Mouse (Mus musculus): ENCODE results near the gene Dnmt1.

Dnmt1 gene

GRCm38 (mm10) chr9:20959430-20959938 is at the start of gene Dnmt1:
Gene Dnmt1 (minus strand): TSS chr9:20959888.
- DNase-seq (ENCODE audit: low spot score in 2 of 2) = no peak

GRCm38 (mm10) chr9:21008007-21008406 is 48.3 kb upstream of the Dnmt1 start:
- no peak for DNase-seq (ENCODE audit: low spot score in 2 of 2)

GRCm38 (mm10) chr9:21007313-21007952 is 47.7 kb upstream of the Dnmt1 start:
- no peak for DNase-seq (ENCODE audit: low spot score in 2 of 2)

GRCm38 (mm10) chr9:21002627-21003551 is 43.2 kb upstream of the Dnmt1 start, which contains the start of gene Mrpl4:
Gene Mrpl4 (plus strand): TSS chr9:21002738.
- peak; percentile 89 to 94 for DNase-seq (ENCODE audit: low spot score in 2 of 2)

GRCm38 (mm10) chr9:21002270-21002626 is 42.6 kb upstream of the Dnmt1 start:
- no peak for DNase-seq (ENCODE audit: low spot score in 2 of 2)

GRCm38 (mm10) chr9:21001651-21002200 is 42.0 kb upstream of the Dnmt1 start:
- no peak for DNase-seq (ENCODE audit: low spot score in 2 of 2)

GRCm38 (mm10) chr9:21000811-21001210 is 41.1 kb upstream of the Dnmt1 start:
- DNase-seq (ENCODE audit: low spot score in 2 of 2) = no peak

- DNase-seq (ENCODE audit: low spot score in 2 of 2) = peak in 1 of 2 experiments; percentile 25
Observed at GRCm38 (mm10) chr9:20998337-20998736, 38.6 kb upstream of the Dnmt1 start.

GRCm38 (mm10) chr9:20997065-20997464 is 37.4 kb upstream of the Dnmt1 start:
- no peak for DNase-seq (ENCODE audit: low spot score in 2 of 2)

- DNase-seq (ENCODE audit: low spot score in 2 of 2) = no peak
Observed at GRCm38 (mm10) chr9:20995069-20995468, 35.4 kb upstream of the Dnmt1 start.

GRCm38 (mm10) chr9:20993165-20993898 is 33.6 kb upstream of the Dnmt1 start:
- no peak for DNase-seq (ENCODE audit: low spot score in 2 of 2)

- no peak for DNase-seq (ENCODE audit: low spot score in 2 of 2)
Observed at GRCm38 (mm10) chr9:20991587-20991986, 31.9 kb upstream of the Dnmt1 start.

GRCm38 (mm10) chr9:20990861-20991260 is 31.2 kb upstream of the Dnmt1 start:
- DNase-seq (ENCODE audit: low spot score in 2 of 2) = no peak

- no peak for DNase-seq (ENCODE audit: low spot score in 2 of 2)
Observed at GRCm38 (mm10) chr9:20987953-20988352, 28.3 kb upstream of the Dnmt1 start.

GRCm38 (mm10) chr9:20986952-20987686 is 27.4 kb upstream of the Dnmt1 start:
- no peak for DNase-seq (ENCODE audit: low spot score in 2 of 2)

- DNase-seq (ENCODE audit: low spot score in 2 of 2) = no peak
Observed at GRCm38 (mm10) chr9:20983169-20983568, 23.5 kb upstream of the Dnmt1 start.

- DNase-seq (ENCODE audit: low spot score in 2 of 2) = no peak
Observed at GRCm38 (mm10) chr9:20982171-20982570, 22.5 kb upstream of the Dnmt1 start.

GRCm38 (mm10) chr9:20979769-20980168 is 20.1 kb upstream of the Dnmt1 start:
- no peak for DNase-seq (ENCODE audit: low spot score in 2 of 2)

GRCm38 (mm10) chr9:20979181-20979580 is 19.5 kb upstream of the Dnmt1 start:
- no peak for DNase-seq (ENCODE audit: low spot score in 2 of 2)

- DNase-seq (ENCODE audit: low spot score in 2 of 2) = no peak
Observed at GRCm38 (mm10) chr9:20978409-20979095, 18.9 kb upstream of the Dnmt1 start.

All from spleen, postnatal 10 days (tissue).